Mouse (Mus musculus) thymus, postnatal 36 days (tissue): Measurements from ENCODE around the gene Edem3.
A peak's percentile ranks its signal among the peaks of the same experiment; 100 is the strongest.
"Not testable (repeated sequence)": the region's sequence is repeated elsewhere in the genome, so short reads cannot be mapped to it uniquely, and the experiment has no call there.

Source experiments
- DNase-seq, 2 experiments: peaks; one replicate each; pipeline ENCODE4 v3.0.0; 2022; ENCODE audit warnings: mixed read lengths in 2 of 2

Edem3 gene

DNA sequence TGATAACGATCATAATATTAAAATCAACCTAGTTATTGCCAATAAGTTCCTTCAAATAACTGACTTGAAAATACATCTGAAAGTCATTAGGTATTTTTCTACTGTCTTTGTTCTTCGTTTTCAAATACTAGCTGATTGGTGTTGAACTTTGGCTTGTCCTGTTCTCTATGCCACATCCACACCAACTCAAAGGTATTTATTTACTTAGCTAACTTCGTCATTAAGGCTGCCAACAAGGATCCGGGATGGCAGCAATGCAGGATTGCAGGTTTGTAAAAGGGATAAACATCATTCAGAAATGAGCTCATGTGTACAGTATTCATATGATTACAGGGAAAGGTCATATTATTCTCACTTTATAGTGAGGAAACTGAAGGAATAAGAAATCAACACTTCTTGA is 2.2 kb upstream of the Edem3 start:
- no peak for DNase-seq

GRCm38 (mm10) chr1:151753374-151753929 is 1.7 kb upstream of the Edem3 start:
- DNase-seq = no peak

DNA sequence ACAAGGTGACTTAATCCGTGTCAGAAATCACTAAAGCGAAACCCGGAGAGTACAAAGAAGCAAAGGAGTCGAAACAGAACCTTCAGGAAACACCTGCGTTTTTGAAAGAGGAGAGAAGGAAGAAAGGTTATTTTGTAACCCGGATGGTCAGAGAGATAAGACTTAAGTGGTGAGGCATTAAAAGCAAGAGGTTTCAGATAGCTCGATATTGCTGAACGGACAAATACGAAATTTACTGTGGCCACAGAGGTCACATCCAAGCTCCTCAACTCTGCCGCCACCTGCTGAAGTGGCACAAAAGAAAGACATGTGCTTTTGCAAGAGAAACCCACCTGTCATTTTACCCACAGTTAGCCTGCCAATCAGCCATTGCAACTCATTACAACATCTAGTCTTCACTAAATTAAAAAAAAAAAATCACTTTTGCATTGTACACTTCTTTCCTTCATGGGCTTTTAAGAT is 1.1 kb upstream of the Edem3 start:
- peak; percentile 25 to 26 for DNase-seq

DNA sequence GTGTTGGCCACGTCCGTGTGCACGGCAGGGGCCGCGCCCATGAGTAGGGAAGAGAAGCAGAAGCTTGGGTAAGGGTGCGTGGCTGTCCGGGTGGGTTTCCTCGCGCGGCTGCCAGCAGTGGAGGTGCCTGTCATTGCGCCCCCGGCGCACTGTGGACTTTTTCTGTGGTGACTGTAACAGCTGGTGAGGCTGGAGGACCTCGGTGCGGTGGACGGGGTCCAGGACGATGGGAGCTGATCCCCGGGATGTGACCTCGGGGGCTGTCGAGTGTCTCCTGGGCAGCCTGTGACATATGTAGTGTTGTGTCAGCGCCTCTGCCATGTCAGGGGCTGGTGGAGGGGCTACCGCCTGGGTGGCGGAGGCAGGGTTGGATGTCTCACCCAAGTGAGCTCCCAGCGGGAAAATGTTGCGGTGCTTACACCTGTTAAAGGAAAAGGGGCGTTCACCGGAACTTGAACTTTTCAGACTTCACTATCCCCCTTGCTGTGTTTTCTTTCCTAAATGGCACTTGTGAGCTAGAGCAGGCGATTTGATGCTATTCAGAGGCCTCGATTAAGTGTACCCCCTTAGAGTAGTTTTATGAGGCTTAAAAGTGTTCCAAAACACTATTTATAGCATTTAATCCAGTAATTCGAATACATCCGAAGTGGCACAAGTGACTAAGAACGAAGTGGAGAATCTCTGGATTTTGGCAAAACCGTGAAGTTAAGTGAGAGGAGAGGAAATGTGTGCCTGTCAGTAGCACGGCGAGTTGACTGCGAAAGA is 671 bp downstream of the Edem3 start:
- no peak for DNase-seq

DNA sequence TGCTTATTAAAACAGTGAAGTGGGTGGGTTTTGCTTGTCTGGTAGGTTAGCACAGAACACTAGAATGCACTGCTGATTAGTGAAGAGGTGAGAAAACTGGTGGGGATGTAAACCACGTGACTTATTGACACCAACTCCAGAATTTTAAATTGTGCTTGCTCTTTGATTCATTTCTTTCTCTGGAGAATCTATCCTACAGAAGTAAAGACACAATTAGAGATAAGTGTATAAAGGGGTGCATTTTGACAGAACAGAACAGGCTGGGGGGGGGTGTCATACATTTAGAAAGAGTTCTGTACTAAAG is 1.2 kb downstream of the Edem3 start:
- no peak for DNase-seq

DNA sequence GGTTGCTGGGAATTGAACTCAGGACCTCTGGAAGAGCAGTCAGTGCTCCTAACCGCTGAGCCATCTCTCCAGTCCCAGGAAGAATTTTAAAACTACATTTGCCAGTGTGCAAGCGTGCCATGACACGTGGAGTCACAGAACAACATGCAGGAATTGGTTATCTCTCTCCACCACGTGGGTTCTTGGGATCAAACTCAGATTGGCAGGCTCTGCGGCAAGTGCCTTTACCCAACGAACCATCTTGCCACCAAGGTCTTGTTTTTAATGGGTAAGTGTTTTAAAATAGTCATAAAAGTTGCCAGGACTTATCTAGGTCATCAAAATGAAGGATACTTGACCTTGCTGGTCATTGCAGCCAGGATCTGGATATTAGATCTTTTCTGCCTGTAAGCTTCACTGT is 3.1 kb downstream of the Edem3 start:
- DNase-seq = no peak

- DNase-seq = no peak
Observed at GRCm38 (mm10) chr1:151758991-151759390, 3.8 kb downstream of the Edem3 start.

DNA sequence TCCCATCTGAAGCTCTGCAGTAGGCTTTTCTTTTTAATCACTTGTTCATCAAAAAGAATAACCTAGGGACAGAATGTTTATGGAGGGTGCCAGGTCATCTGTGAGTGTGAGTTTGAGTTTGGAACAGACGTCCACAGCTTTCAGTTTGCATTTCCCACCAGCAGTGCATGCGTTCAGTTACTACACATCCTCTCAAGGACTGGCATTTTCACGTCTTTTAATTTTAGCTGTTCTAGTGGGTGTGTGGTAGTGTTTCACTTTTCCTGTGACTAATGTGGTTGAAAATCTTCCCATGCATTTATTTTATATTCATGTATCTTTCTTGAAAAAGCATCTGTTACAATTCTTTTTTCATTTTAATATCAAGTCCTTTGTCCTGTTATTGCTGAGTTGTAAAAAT is 9.1 kb downstream of the Edem3 start:
- DNase-seq = no peak

DNA sequence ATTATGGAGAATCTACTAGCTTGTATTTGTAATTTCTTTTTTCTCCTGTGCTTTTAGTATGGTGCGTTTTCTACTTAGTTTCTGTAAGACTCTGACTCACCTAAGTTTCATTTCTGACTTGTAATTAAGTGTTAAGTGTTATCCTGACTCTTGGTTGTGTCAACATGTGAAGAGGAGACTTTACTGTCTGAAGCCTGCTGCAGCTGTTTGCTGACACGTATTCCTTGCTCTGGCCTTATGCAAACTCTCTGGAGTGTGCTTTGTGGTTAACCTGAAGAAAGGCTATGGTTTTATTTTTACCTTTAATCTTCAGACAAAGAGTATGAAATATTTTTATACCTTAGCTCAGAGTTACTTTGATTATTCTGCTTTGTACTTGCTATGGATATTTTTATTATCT is 11.0 kb downstream of the Edem3 start:
- DNase-seq = no peak

DNA sequence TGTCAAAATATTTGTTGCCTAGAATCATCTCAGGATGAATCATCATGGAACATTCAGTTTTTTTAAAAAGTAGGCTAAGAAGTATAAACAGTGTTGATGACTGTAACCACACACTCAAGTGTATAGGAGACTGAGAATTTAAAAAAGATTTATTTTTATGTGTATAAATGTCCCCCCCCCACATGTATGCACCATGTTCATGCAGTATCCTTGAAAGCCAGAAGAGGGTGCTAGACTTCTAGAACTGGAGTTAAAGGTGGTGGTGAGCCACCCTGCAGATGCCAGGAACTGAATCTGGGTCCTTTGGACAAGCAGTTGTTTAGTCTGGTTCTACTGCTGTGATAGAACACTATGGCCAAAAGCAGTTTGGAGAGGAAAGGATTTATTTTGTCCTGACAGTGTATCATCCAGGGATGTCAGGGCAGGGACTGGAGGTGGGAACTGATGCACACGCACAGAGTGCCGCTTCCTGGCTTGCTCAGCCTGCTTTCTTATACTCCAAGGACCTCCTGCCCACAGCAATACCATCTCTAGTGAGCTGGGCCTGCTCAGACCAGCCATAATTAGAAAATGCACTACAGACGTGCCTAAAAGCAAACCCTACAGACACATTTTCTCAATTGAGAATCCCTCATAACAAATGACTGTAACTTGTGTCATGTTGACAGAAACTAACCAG is 11.9 kb downstream of the Edem3 start:
- DNase-seq = no peak

DNA sequence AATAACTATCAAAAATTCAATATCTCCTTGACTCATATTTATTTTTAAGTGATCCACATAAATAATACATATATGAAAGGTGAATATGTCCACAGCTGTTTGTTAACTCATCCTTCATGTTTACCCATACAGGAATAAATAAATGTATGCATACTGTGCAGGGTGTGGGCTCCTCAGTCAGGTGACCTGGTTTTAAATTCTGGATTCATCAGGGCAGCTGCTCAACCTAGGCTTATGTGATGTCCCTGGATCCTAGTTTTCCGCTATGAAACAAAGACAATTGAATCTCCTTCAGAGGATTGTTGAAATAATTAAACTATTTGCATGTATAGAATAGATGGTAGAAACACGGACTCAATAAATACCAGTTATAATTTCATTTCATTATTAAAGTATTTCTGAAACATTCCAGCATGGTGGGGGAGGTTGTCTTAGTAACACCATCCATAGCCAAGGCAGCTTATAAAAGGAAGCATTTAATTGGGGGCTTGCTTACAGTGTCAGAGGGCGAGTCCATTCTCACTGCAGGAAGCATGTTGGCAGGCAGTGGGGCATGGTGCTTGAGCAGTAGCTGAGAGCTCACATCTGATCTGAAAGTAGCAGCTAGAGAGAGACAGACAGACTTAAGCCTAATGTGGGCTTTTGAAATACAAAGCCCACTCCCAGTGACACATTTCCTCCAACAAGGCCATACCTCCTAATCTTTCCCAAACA is 14.2 kb downstream of the Edem3 start:
- DNase-seq = no peak

- no peak for DNase-seq
Observed at GRCm38 (mm10) chr1:151777616-151778015, 22.4 kb downstream of the Edem3 start.

GRCm38 (mm10) chr1:151778592-151778991 is 23.4 kb downstream of the Edem3 start:
- DNase-seq = no peak

- DNase-seq = no peak
Observed at GRCm38 (mm10) chr1:151779306-151779705, 24.1 kb downstream of the Edem3 start.

DNA sequence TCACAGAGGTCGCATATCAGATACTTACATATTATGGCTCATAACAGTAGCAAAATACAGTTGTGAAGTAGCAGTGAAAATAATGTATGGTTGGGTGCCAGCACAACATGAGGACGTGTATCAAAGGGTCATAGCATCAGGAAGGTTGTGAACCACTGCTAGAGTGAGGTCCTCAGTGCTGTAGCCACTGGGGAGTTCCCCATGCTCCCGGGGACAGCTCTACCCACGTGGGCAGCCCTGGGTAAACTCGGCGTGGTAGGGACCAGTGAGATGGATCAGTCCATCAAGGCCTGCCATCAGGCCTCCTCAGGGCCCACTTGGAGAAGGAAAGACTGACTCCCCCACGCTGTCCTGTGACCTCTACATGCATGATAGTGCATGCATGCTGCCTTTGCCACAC is 26.3 kb downstream of the Edem3 start:
- no peak for DNase-seq

- no peak for DNase-seq
Observed at GRCm38 (mm10) chr1:151783403-151783802, 28.2 kb downstream of the Edem3 start.

DNA sequence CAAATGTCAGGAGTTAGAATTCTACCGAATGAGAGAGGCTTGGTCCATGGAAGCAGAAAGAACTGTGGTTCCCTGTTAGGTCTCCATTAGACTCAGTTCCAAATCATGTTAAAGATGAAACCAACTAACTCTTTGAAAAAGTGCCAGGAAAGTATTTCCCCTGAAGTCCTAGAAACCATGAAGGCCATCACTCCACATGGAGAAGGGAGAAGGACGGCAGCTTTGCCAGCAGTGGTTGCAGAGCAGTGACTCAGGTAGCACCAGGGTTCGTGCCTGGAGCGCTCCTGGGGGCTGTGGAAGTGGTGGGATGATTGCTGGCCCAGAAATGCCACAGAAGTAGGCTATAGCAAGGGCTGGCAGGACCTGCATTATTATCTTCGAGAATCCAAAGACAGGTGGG is 31.2 kb downstream of the Edem3 start:
- no peak for DNase-seq

DNA sequence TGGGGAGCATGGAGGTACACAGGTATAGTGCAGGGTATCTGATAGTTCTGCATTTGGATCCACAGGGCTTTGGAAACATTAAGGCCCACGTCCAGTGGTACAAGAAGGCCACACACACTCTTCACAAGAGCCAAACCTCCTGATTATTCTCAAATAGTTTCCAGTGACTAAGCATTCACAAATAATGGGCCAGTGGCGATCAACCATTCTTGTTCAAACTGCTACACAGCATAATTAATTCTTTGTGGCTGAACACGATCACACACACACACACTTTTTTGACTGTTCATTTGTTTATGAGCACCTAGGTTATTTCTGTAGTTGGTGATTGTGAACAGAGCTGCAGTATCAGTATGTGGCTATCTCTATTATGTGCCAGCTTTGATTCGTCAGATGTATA is 34.0 kb downstream of the Edem3 start:
- no peak for DNase-seq

GRCm38 (mm10) chr1:151792076-151792475 is 36.9 kb downstream of the Edem3 start:
- DNase-seq = not testable (repeated sequence)

- not testable (repeated sequence) for DNase-seq
Observed at GRCm38 (mm10) chr1:151802795-151803194, 47.6 kb downstream of the Edem3 start.

- no peak for DNase-seq
Observed at GRCm38 (mm10) chr1:151807286-151807685, 52.1 kb downstream of the Edem3 start.

DNA sequence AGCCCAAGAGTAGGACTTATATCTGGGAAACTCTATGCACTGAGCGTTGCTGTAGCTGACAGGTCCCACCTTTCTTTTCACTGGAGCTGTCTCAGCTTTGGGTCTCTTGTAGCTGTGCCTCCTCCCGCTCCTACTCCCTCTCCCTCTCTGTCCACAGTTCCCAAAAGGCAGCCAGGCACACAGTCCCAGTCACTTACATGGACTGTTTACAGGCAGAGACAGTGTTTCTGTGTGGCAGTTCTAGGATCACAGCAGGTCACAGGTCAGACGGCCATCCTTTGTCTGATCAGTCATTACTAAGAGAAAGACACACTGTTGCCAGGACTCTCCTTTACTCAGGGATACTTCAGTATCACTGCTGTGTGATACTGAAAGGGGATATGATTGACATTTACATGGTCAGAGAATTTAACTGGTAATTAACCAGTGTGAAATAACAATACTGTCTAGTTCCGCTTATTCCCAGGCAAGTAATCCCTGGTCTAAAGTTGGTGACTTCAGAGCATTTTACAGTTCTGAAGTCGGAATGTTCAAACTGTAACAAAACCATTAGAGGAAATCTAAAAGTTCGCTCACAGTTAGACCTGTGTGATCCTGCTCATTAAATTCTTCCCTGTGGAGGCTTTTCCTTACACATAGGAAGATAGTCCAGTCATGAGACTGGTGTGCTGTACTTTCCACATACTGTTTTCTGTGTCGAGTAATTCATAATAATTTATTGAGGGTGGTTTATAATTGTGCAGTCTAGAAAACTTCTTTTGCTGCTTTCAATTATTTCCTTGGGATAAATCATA is 55.7 kb downstream of the Edem3 start:
- DNase-seq = no peak

- no peak for DNase-seq
Observed at GRCm38 (mm10) chr1:151811456-151811855, 56.3 kb downstream of the Edem3 start.
